Mouse (Mus musculus): ENCODE results near the gene Zcchc14. TPM values are rescaled to one million over a fixed set of nuclear protein-coding genes. Genes with fewer than 3 reads are reported as not detected.
"Not testable (repeated sequence)": the region's sequence is repeated elsewhere in the genome, so short reads cannot be mapped to it uniquely, and the experiment has no call there.

Gene Zcchc14
- total RNA-seq, 2 experiments from 2014 or later: not detected

DNA sequence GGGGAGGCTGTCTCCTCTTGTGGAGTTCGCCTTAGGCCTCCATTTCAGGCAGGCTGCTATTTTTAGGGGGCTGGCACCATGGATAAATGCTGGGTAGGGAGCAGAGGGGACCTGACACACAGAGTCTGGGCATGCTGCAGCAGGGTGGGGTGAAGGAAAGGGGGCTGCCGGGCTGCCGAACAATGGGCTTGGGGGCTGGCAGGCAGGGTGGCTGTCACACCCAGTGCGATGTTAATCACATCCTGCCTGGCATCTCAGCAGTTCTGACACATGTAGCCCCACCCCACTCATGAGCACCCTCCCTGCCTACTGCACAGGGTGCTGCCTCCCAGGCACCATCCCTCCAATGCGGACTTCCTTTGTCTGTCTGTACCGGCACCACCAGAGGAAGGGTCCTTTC, 15.9 kb upstream of the Zcchc14 start:
- ATAC-seq (replicated peaks; ENCODE audit: low FRiP score, poor library complexity, severe bottlenecking): no peak

DNA sequence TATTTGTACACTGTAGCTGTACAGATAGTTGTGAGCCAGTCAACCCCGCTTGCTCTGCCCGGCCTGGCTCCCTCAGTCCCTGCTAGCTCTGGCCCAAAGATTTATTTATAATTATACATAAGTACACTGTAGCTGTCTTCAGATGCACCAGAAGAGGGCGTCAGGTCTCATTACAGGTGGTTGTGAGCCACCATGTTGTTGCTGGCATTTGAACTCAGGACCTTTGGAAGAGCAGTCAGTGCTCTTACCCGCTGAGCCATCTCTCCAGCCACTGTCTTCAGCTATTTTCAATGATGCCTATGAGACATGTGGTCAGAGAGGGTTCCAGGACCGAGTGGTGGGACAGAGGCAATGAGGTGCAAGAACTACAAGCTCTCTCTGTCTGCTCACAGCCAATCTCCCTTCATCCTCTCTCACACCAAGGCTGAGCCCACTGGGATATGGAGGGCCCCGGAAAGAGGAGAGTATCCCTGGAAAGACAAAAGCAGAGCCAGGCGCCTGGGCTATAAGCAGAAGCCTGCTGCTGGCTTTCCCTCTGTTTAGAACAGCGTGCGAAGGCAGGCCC, 15.3 kb upstream of the Zcchc14 start:
- not testable (repeated sequence) for ATAC-seq (replicated peaks; ENCODE audit: low FRiP score, poor library complexity, severe bottlenecking)

DNA sequence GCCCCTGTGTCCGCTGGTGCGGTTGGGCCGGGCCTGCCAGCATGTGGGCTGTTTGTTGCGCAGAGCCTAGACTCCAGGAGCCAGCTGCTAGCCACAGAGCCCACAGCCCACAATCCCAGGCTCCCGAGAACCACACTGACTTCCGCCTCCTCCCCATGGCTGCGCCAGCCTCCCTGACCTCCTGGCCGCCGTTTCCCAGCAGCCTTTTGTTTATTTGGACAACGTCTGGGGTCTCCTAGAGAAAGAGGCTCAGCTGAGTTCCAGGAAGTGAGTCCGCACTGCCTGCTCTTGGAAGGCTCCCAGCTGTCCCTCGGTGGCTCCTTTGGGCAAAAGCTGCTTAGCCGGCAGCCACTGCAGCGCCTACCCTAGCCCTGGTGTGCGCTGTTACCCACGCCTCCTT, 12.6 kb upstream of the Zcchc14 start:
- ATAC-seq (replicated peaks; ENCODE audit: low FRiP score, poor library complexity, severe bottlenecking): no peak

DNA sequence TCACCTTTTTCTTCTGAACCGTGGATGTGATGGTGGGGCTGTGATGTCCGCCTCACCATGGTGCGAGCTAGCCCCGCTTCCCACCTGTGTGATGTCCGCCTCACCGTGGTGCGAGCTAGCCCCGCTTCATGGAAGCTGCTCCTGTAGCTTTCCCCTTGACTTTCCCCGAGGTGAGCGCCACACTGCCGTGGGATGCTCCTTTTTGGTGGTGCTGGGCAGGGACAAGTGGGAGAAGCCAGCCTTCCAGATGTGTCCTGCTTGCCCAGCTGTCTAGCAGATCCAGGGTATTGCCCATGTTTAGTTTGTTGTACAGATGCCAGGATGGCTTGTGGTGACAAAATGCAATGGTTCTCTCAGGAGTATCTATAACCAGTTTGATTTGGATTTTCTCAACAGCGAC, 10.4 kb upstream of the Zcchc14 start:
- no peak for ATAC-seq (replicated peaks; ENCODE audit: low FRiP score, poor library complexity, severe bottlenecking)

DNA sequence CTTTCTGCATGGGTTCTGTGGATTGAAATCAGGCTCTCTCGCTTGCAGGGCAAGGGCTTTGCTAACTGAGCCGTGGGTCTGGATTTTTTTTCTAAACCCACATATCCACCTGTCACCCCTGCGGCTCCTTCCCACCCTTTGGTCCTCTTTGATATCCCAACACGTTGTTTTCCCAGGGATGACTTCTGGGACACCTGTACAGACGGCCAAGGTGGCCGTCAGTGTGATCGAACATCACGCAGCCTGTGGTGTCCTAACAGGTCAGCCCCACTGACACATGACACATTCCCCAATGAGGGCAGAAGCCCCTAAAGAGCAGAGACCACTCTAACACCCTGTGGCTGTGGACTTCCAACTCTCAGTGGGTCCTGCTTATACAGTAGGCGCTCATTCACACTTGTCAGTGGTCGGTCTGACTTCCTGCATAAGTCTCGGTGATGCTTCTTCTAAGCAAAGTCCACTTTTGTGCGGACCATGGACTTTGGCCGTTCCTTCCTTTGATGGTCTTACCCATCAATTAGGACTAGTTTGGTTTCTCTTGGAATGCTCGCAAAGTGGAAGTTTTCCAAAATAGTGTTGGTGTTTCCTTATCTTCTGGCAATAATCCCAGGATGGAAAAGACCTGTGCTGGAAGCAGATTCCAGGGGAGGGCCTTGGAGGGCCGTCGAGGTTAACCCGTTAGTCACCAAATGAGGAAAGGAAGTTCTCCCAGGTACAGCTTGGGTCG, 9.1 kb upstream of the Zcchc14 start:
- no peak for ATAC-seq (replicated peaks; ENCODE audit: low FRiP score, poor library complexity, severe bottlenecking)

DNA sequence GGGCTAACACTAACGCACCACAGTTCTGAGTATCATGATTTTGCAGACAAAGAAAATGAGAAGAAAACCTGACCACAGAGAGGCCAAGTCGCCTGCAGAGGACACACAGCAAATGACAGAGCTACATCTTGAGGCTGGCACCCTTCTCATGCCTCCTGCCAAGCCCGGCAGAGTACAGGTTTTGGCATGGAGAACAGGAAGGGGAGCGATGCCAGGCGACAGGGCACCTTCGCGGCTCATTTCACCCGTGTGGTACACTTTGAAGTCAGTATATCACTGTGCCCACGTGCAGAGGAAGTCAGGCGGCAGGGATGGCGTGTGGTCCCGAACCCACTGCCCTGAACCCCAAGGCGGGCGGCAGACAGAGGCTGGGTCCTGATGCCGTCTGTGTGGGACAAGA, 7.9 kb upstream of the Zcchc14 start:
- no peak for ATAC-seq (replicated peaks; ENCODE audit: low FRiP score, poor library complexity, severe bottlenecking)

DNA sequence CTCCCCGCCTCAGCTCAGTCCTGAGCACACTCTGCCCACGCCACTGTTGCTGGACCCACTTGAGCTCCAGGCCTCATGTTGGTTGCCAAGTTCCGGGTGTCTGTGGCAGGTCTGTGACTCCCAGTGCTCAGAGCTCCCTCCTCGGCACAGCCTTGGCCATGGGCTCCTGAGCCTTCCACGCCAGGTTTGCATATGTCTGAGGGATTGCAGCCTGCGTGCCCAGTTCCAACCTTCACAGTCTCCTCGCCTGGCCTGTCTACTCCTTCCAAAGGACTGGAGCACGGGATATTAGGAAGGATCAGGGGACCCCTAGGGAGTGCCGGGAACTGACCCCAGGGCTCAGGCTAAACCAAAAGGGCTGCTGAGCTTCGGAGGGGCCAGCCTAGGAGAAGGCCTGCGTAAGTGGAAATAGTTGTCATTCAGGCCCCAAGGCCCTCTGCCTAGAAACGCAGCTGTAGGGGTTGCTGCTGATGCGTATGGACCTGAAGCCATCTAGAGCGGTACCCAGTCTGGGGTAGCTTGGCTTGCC, 2.3 kb upstream of the Zcchc14 start:
- ATAC-seq (replicated peaks; ENCODE audit: low FRiP score, poor library complexity, severe bottlenecking): no peak

DNA sequence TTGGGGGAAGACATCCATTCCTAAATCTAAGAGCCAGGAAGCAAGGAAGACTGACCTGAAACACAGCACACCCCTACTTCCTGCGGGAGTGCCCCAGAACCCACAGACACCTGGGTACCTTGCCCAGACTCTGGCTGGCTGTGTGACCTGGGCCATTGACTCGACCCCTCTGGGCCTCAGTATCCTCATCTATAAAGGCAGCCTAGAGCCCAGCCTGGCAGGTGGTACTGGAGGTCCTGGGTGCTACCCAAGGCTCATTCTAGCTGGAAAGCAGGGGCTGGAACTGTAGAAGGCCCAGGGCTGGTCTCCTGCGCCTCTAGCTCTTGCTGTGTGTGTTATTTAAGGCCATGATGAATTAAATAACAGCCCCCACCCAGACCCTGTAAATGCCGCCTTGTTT, 1.4 kb upstream of the Zcchc14 start:
- no peak for ATAC-seq (replicated peaks; ENCODE audit: low FRiP score, poor library complexity, severe bottlenecking)

DNA sequence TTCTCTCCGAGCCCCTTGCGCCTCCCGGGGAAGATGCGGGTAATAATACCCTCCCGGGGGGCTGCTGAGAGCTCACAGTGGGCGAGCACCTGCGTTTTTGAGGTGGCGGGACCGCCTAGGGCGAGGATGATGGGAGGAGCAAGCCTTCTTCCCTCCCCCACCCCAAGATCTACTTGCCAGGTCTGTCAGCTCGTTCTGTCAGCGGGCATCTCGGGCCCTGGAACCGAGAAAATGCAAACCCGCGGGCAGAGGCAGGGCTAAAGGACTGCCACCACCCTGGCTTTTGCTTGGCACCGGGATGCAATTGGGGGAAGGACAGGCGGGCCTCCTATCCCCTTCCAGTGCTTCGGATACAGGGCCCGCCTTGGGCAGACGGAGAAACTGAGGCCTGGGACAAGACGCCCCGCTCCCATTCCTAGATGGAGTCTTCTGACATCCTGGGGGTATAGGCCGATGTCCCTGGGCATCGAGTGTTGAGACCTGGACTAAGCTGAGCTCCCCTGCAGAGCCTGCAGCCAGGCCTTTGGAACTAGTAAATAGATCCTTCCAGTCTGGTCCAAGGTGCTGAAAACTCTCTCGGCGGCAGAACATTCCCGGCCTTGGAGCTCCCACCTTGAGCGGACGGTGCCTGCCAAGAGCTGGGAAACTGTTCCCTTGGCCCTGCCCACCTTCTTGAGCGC, 779 bp upstream of the Zcchc14 start:
- ATAC-seq (replicated peaks; ENCODE audit: low FRiP score, poor library complexity, severe bottlenecking): no peak

DNA sequence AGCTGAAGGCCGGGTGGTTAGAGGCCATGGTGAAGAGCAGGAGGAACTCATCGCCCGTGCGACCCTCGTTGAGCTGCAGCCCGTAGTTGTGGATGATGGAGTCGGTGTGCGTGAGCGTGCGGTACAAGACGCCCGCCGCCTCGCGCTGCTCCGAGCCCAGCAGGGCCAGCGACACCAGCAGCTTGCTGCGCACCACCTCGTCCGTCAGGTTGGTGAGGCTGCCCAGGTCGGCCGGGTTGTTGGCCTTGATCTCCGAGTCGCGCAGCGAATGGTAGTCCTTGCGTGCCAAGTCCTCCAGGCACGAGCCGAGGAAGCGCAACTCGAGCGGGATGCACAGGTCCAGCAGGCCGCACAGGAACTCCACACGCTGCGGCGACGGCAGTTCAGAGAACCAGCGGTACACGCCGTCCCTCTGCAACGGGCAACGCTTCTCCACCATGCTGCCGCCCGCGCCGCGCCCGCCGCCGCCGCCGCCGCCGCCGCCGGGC, 783 bp downstream of the Zcchc14 start:
- no peak for ATAC-seq (replicated peaks; ENCODE audit: low FRiP score, poor library complexity, severe bottlenecking)

DNA sequence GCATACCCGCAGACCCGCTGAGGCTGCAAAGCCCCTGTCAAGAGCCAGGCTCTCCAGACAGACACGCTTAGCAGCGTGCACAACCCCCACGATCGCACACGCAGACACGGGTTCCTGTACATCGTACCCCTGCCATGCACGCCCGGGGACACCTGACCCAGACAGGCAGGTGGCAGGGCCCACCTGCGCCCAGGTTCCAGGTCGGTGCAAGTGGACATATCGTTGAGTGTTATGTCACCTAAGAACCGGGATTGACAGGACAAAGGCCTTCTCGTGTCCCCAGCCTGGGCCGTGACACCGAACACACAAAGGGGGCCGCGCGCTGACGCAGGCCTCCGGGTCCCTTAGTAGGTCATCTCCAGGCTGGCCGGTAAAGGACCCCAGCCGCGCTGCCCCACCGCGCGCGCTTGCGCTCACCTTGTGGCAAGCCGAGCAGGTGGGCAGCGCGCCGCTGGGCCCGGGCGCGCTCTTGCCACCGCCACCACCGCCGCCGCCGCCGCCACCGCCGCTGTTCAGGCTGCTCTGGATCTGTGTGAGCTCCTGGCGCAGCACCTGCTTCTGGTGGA, 1.3 kb downstream of the Zcchc14 start:
- no peak for ATAC-seq (replicated peaks; ENCODE audit: low FRiP score, poor library complexity, severe bottlenecking)

DNA sequence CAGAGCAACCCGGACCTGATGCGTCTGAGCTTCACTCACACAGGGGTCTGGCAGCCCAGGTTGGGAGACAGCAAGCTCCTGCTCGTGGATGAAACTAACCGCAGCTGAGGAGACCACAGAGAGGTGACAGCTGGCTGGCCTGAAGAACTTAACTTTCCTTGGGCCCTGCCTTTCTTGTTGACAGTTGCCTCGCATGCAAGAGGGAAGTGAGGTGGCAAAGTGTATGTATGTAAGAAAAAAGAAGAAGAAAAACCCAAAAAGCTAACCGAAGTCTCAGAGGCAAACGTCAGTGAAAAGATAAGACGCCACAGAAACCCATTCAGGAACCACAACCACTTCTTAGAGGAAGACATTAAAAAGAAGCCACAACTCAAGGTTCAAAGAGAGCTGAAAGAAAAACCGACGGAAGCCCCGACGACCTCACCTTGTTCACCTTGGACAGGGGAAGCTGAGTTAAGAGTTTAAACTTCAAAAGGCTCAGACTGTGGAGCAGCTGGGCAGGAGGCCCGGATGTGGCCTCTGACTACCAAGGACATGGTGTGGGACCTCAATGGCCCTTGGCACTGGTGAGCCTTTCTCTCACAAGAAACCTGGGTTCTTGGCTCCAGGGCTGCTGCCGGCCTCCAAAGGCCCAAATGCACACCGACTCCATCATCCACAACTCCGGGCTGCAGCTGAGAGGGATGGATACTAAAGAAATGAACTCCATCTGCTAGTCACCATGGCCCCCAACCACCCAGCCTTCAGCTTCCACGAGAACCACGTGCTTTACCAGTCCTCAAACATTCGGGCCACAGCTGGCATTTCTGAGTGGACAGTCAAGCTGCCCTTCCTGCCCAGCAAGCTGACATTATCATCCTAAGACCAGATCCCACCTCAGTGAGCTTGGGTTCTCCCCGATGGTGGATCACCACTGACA, 2.1 kb downstream of the Zcchc14 start:
- ATAC-seq (replicated peaks; ENCODE audit: low FRiP score, poor library complexity, severe bottlenecking): no peak

DNA sequence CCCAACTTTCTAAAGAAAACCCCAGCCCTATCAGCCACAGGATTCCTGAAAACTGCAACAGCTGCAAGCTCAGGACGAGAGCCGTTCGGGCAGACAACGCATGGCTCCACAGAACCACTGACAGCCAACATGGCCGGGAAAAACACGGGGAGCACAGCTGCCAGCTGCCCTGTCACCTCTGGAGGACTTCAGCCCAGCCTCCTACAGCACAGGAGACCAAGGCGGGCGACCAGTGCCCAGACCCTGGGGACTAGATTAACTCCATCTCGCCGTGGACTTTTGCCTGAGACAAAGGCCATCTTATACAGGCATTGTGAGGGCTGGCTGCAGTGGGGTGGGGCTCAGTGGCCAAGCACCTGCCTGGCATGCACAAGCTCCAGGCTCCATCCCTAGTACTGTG, 2.8 kb downstream of the Zcchc14 start:
- no peak for ATAC-seq (replicated peaks; ENCODE audit: low FRiP score, poor library complexity, severe bottlenecking)

DNA sequence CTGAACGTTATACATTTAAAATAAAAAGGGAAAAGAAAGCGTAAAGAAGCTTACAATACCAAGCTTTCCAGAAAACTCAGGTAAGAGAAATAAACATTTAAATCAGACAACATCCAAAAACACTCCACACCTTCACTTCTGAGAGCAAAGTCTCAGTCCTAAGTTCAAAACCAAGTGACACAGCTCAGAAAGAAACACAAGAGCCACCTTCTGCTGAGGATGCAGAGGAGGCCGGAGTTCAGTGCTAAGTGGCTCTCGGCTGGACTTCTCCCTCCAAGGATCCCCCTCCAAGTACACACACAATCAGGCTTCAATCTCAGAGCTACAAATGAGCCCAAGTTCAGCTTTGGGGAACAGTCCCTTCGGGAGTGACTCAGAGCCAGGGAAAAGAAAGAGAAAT, 3.3 kb downstream of the Zcchc14 start:
- ATAC-seq (replicated peaks; ENCODE audit: low FRiP score, poor library complexity, severe bottlenecking): no peak

DNA sequence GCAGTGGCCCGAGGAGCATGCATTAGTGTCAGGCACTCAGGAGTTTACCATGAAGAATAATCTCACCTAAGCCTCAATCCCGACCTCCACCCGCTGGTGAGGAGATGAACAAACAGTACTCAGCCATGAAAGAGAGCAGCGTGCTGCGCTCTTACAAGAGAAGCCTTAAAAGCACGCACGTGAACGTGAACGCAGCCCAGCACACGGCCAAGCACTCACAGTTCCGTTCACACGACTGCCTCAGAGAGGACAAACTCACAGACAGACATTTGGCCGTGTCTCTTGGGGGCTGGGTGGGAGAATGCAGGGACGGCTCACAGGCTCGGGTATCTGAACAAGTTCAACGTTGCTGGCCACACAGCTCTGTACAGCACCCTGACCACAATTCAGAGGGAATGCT, 4.2 kb downstream of the Zcchc14 start:
- ATAC-seq (replicated peaks; ENCODE audit: low FRiP score, poor library complexity, severe bottlenecking): no peak

DNA sequence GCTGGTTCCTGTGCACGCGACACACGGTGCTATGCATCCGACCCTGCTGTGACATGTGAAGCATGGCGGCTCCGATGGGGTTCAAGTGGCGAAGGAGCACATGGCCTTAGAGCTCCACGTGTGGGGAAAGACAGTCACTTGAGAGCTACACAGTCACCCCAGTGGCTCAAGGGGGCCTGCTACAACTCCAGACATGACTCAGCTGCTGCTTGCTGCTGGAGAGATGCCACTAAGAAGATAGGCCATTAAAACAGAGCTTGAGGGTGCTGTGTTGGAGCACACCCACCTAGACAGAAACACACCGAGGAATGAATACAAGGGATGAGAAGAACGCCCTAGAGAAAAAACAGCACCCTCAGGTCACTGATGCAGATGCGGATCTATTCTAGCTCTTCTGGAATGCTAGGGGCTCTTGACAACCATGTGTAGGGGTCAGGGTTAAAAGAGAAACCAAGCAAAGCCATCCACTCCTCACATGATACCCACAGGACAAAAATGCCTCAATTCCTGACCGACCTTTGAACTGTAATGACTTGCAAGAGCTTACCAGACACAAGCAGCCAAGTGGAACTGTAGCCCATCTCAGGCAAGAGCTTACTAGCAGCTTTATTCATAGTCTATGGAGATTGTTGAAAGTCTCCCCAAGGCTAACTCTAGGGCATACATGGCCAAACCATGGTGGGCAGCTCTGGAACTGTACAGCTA, 5.0 kb downstream of the Zcchc14 start:
- ATAC-seq (replicated peaks; ENCODE audit: low FRiP score, poor library complexity, severe bottlenecking): no peak

DNA sequence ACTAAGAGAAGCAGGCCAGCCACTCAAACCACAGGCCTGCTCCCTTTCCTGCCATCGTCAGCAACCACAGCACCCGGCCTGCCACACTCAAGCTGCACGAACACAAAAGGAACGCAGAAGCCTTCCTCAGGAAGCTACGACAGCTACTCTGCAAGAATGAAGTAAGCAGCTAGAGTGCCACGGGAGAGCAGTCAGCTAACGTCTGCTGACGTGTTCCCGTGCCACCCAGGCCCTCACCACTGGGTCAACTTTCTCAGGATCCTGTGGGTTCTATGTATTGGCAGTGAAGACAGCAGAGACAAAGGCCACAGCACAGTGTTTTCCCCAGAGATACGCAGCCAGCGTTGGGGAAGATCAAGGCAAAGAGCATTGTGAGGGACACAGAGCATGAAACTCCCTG, 9.3 kb downstream of the Zcchc14 start:
- ATAC-seq (replicated peaks; ENCODE audit: low FRiP score, poor library complexity, severe bottlenecking): no peak

DNA sequence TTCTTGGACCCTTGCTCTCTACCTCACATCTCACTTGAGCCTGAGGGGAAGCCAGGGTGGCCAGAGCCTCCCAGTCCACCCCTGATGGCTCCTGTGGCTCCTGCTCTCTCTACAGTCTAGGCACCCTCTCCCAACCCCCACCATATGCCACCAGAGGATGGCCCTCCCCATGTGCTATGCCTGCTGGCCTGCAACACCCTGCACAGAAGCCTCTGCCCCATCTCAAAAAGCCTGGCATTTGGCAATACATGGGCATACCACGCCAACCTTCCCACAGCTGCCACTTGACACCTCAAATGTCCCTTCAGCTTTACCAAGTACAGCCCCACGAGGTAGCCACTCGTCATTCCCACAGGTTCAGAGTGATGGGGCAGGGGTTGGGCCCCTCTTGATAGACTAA, 9.9 kb downstream of the Zcchc14 start:
- ATAC-seq (replicated peaks; ENCODE audit: low FRiP score, poor library complexity, severe bottlenecking): no peak

DNA sequence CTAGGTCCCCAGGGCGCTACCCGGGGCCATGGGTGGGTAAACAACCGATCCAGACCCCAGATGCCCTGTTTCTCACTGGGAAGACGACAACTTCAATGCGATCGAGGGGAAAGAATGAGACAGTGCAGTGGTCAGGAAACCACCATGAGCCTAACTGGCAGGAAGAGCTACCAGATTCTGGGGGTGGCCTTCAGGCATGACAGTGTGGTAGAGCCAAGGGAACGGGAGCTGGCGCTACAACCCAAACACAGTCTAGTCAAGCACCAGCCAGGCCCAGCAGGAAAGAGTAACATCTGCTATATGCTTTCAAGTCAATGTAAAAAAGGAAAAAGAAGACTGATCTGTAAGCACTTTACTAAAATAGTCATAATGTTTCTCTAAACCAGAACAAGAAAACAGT, 16.5 kb downstream of the Zcchc14 start:
- ATAC-seq (replicated peaks; ENCODE audit: low FRiP score, poor library complexity, severe bottlenecking): no peak
